Mouse (Mus musculus) midbrain, postnatal 0 days (tissue): Measurements from ENCODE around the gene Olfr569. TPM values are rescaled to one million over a fixed set of nuclear protein-coding genes. Genes with fewer than 3 reads are reported as not detected.

ENCODE experiments used
- ATAC-seq: fragments of 200-750 bp; cut with Nextera tagmentation; 2 replicates; pipeline ENCODE4 v1.8.0; 2017; ENCODE audit warnings: moderate number of reproducible peaks, mild to moderate bottlenecking, moderate TSS enrichment, moderate library complexity; ENCODE audit not compliant: low FRiP score
- DNase-seq: peaks from one replicate; pipeline ENCODE4 v3.0.0-alpha.2; 2015; ENCODE audit warnings: low spot score
- H3K27ac ChIP-seq: fragments of 300-500 bp; sonication (generic); 2 replicates; pipeline ENCODE4 v1.5.1; 2014; ENCODE audit warnings: low read depth, mild to moderate bottlenecking, low read length, mixed read lengths
- H3K27me3 ChIP-seq: fragments of 300-500 bp; sonication (generic); 2 replicates; pipeline ENCODE4 v1.6.1; 2014; ENCODE audit warnings: low read length, control low read depth, mixed read lengths; ENCODE audit not compliant: insufficient read depth
- H3K36me3 ChIP-seq: fragments of 300-500 bp; sonication (generic); 2 replicates; pipeline ENCODE4 v1.6.1; 2014; ENCODE audit warnings: low read length, control low read depth, mixed read lengths; ENCODE audit not compliant: insufficient read depth
- H3K4me1 ChIP-seq: fragments of 300-500 bp; sonication (generic); 2 replicates; pipeline ENCODE4 v1.6.1; 2014; ENCODE audit warnings: mild to moderate bottlenecking, control low read depth, antibody characterized with exemption, low read length, mixed read lengths; ENCODE audit not compliant: insufficient read depth
- H3K4me2 ChIP-seq: fragments of 300-500 bp; sonication (generic); 2 replicates; pipeline ENCODE4 v1.6.1; 2014; ENCODE audit warnings: low read depth, mild to moderate bottlenecking, low read length, mixed read lengths; ENCODE audit not compliant: poor library complexity, severe bottlenecking
- H3K4me3 ChIP-seq: fragments of 300-500 bp; sonication (generic); 2 replicates; pipeline ENCODE4 v1.5.1; 2014; ENCODE audit warnings: low read depth, mild to moderate bottlenecking, low read length, moderate library complexity
- H3K9ac ChIP-seq: fragments of 300-500 bp; sonication (generic); replicated peaks from 2 replicates; pipeline ENCODE4 v1.6.1; 2014; ENCODE audit warnings: mild to moderate bottlenecking, low read length, moderate library complexity, mixed read lengths; ENCODE audit not compliant: poor library complexity, severe bottlenecking
- H3K9me3 ChIP-seq: fragments of 300-500 bp; sonication (generic); 2 replicates; pipeline ENCODE4 v1.6.1; 2016; ENCODE audit warnings: low read length, control low read depth
- CTCF ChIP-seq: IDR thresholded peaks from 2 replicates; pipeline ENCODE4 v1.5.1; 2016; ENCODE audit warnings: antibody characterized with exemption, mild to moderate bottlenecking
- WGBS: fragments of 180-500 bp; shearing (Covaris S2); extraction: QIAGEN DNeasy Blood & Tissue Kit; methylation state at CpG from one replicate; pipeline ENCODE4 v1.1.7; 2014; 5-methylcytosine and 5-hydroxymethylcytosine counted together
- polyA plus RNA-seq: library from polyadenylated mRNA; unstranded; fragments of >200 nt; fragmentation: Nextera tagmentation; extraction: Ambion mirVana; gene quantifications from 2 replicates; pipeline ENCODE4 v1.2.1, GENCODE M21; 2015
- total RNA-seq: library from RNA; depleted of rRNA; stranded (reverse); fragments of >200 nt; gene quantifications from 2 replicates; pipeline ENCODE4 v1.2.3, GENCODE M21; 2014; rRNA removed

Gene Olfr569
- total RNA-seq (not detected in 2 replicates), polyA plus RNA-seq (not detected in 2 replicates)

DNA sequence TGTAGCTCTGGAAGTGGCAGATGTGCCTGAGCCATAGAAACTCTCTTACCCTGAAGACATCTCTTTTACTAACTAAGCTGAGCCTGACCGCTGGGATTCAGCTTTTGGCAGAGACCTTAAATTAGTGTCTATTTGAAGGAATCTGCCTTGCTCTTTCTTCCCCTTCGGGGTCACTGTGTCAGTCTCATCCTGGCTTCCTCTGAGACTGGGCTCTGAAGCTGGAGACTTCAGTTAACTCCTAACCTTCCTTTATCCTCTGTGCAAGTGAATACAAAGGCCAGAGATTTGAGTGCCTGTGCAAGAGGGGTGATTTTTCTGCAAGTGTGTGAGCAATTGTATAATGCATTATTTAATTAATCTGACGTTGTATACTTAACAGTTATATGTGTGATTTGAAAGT, at the start of gene Olfr569:
TSS of gene Olfr569 (minus strand) at position 101 of the 400 bp plus-strand sequence.
- DNase-seq, result no peak

GRCm38 (mm10) chr7:102927105-102927504, 36.4 kb upstream of the Olfr569 start:
- no peak for TF ChIP-seq CTCF
- H3K36me3 ChIP-seq, result no peaks in the 10 kb centered on the region

More for the DNA sequence above, at the start of gene Olfr569:
- H3K27ac ChIP-seq, result no peak within 1 kb of the TSS
- H3K4me3 ChIP-seq, result no peak within 1 kb of the TSS
- H3K4me2 ChIP-seq, result no peak within 1 kb of the TSS
- H3K9me3 ChIP-seq, result no peaks in the 10 kb centered on the region
- no peaks in the 10 kb centered on the region for H3K27me3 ChIP-seq
- no peaks in the 10 kb centered on the region for H3K36me3 ChIP-seq
- TF ChIP-seq CTCF, result no peak
- H3K9ac ChIP-seq, result no peak within 1 kb of the TSS
- WGBS, result 72% methylated on average over 3 of the region's 3 CpGs
- no peak for ATAC-seq
- no peaks in the 10 kb centered on the region for H3K4me1 ChIP-seq

DNA sequence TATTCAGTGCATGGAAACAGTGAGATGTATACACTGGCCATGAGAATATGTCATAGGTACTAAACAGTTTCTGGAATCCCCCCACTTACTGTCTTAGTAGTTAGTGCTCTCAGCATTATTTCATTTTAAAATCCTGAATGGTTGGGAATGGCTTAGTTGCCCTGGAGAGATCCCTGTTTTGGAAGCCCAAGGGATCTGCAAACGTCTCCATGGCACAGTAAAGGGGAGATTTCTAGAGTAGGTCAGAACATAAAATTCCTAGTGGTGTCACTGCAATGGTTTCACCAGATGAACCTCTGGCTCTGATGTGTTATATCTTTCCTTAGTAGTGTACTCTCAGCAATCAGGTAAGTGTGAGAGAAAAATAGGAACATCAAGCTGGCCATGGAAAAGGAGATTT, 33.4 kb upstream of the Olfr569 start, which contains the start of gene Olfr572:
TSS of gene Olfr572 (plus strand) at position 301 of the 400 bp plus-strand sequence.
- H3K36me3 ChIP-seq, result no peaks in the 10 kb centered on the region
- no peaks in the 10 kb centered on the region for H3K9me3 ChIP-seq
- no peak within 1 kb of the TSS for H3K4me2 ChIP-seq
- no peak within 1 kb of the TSS for H3K4me3 ChIP-seq
- H3K27me3 ChIP-seq, result no peaks in the 10 kb centered on the region
- H3K4me1 ChIP-seq, result no peaks in the 10 kb centered on the region
- ATAC-seq, result no peak
- H3K9ac ChIP-seq, result no peak within 1 kb of the TSS
- 63% methylated on average over 1 of the region's 1 CpGs for WGBS
- no peak for DNase-seq
- H3K27ac ChIP-seq, result no peak within 1 kb of the TSS
- TF ChIP-seq CTCF, result no peak

More at GRCm38 (mm10) chr7:102927105-102927504, 36.4 kb upstream of the Olfr569 start:
- DNase-seq (no peak), ATAC-seq (no peak)
- Histone ChIP-seq H3K27ac (no peak overlapping the region), H3K27me3 (no peaks in the 10 kb centered on the region), H3K4me2 (no peak overlapping the region), H3K9ac (no peak overlapping the region), H3K4me3 (no peak overlapping the region), H3K9me3 (no peaks in the 10 kb centered on the region), H3K4me1 (no peaks in the 10 kb centered on the region)
- 73% methylated on average over 3 of the region's 3 CpGs for WGBS

GRCm38 (mm10) chr7:102919632-102920031, 28.9 kb upstream of the Olfr569 start:
- no peaks in the 10 kb centered on the region for H3K36me3 ChIP-seq
- peak; percentile 82 for TF ChIP-seq CTCF
- no peak overlapping the region for H3K9ac ChIP-seq

DNA sequence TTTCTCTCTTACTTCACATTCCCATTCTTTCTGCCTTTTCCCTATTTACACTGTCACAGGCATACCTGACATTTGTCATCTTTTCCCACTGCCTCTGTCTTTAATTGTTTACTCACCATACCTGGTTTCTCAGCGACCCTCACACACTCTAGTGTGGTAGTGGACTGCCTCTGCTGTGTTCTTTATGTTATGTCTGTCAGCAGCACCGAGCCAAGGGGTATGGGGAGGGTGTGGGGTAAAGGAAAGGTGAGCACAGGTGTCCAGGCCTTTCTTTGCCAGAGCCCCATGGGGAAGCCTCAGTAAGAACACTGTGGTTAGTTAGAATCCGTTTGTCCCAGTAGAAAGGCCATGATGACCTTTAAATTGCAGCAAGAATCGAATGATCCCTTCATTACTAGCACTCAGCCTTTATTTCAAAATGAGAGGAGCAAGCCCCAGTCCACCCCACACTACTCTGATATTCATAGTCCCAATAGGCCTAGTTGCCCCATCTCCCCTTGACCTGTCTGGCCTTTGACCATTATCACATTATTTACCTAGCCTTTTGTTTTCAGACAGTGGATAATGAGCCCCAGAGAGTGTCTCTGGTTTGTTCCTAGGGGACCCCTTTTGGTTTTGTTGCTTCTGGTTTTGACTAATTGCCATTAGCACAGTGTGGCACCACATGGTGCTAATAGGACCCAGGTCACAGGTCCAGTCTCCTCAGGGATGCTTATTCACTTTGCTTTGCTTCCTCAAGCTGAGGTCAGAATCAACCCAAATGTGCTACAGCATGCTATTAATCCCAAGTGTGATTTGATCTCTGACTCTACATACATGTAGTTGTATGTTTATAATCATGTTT, 26.6 kb upstream of the Olfr569 start, which contains the start of gene Olfr571:
TSS of gene Olfr571 (minus strand) at position 505 of the 844 bp plus-strand sequence.
- no peak within 1 kb of the TSS for H3K4me2 ChIP-seq
- no peak for TF ChIP-seq CTCF
- WGBS, result 59% methylated on average over 4 of the region's 4 CpGs
- no peaks in the 10 kb centered on the region for H3K4me1 ChIP-seq
- no peaks in the 10 kb centered on the region for H3K9me3 ChIP-seq
- ATAC-seq, result no peak
- H3K9ac ChIP-seq, result no peak within 1 kb of the TSS
- no peak within 1 kb of the TSS for H3K4me3 ChIP-seq
- H3K27ac ChIP-seq, result no peak within 1 kb of the TSS
- H3K27me3 ChIP-seq, result no peaks in the 10 kb centered on the region
- no peaks in the 10 kb centered on the region for H3K36me3 ChIP-seq
- no peak for DNase-seq

More at GRCm38 (mm10) chr7:102919632-102920031, 28.9 kb upstream of the Olfr569 start:
- H3K27me3 ChIP-seq, result no peaks in the 10 kb centered on the region
- DNase-seq (peak; percentile 76), ATAC-seq (no peak)
- no peak overlapping the region for H3K27ac ChIP-seq
- no peak overlapping the region for H3K4me3 ChIP-seq
- H3K4me1 ChIP-seq, result no peaks in the 10 kb centered on the region
- 13% methylated on average over 1 of the region's 1 CpGs for WGBS
- H3K9me3 ChIP-seq, result no peaks in the 10 kb centered on the region
- no peak overlapping the region for H3K4me2 ChIP-seq

DNA sequence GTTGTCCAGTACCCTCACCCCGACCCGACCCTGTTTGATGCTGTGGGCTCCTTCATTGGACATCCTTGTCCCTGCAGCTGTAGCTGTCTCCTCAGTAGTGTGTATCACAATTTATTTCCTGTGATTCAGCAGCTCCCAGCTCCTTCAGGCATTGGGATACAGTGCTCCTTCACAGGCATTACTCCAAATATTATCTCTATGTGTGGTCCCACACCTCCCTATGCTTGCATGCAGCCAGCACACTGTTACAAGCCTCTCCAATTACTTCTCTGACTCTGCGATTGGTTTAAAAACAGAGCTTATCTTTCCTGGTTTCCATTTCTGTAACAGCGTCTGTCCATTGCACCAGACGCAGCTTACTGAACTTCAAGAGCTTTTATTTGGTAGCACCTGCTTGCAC, 25.7 kb upstream of the Olfr569 start:
- Histone ChIP-seq H3K4me3 (no peak overlapping the region), H3K4me2 (no peak overlapping the region), H3K4me1 (no peaks in the 10 kb centered on the region), H3K27ac (no peak overlapping the region), H3K9ac (no peak overlapping the region), H3K9me3 (no peaks in the 10 kb centered on the region), H3K36me3 (no peaks in the 10 kb centered on the region), H3K27me3 (no peaks in the 10 kb centered on the region)
- ATAC-seq, result no peak
- no peak for DNase-seq
- WGBS, result 79% methylated on average over 5 of the region's 5 CpGs
- no peak for TF ChIP-seq CTCF
